Mouse (Mus musculus): Measurements from ENCODE around the gene Olfr868. TPM values are rescaled to one million over a fixed set of nuclear protein-coding genes. Genes with fewer than 3 reads are reported as not detected.

Gene Olfr868
- polyA plus RNA-seq (2014; fragmentation: Nextera tagmentation; extraction: Ambion mirVana), result not detected in 2 replicates

GRCm38 (mm10) chr9:20098326-20098725, at the start of gene Olfr868:
Gene Olfr868 (plus strand): TSS chr9:20098626.
- H3K27me3 ChIP-seq (replicated peaks; ENCODE audit: control insufficient read depth, insufficient read depth, low read length), result no peaks in the 10 kb centered on the region
- 36% methylated on average over 2 of the region's 2 CpGs for WGBS

GRCm38 (mm10) chr9:20057462-20057861, 41.0 kb upstream of the Olfr868 start, which contains the start of gene Olfr867:
Gene Olfr867 (minus strand): TSS chr9:20057562.
- ATAC-seq (no peak), DNase-seq (ENCODE audit: low spot score) (no peak)
- Histone ChIP-seq H3K4me2 (ENCODE audit: low read length) (no peak within 1 kb of the TSS), H3K27ac (ENCODE audit: low read depth, low read length) (no peak within 1 kb of the TSS), H3K4me1 (ENCODE audit: control insufficient read depth, insufficient read depth, low read length) (no peaks in the 10 kb centered on the region), H3K9ac (ENCODE audit: low read length) (no peak within 1 kb of the TSS), H3K36me3 (ENCODE audit: control insufficient read depth, insufficient read depth, low read length) (no peaks in the 10 kb centered on the region), H3K9me3 (replicated peaks; ENCODE audit: control insufficient read depth, low read length) (0 out of 2 replicates have a peak, but pooled peaks cover 4% of the 10 kb centered on the region), H3K27me3 (replicated peaks; ENCODE audit: control insufficient read depth, insufficient read depth, low read length) (no peaks in the 10 kb centered on the region), H3K4me3 (ENCODE audit: low read depth, low read length) (no peak within 1 kb of the TSS)
- WGBS, result 76% methylated on average over 1 of the region's 1 CpGs

More at GRCm38 (mm10) chr9:20098326-20098725, at the start of gene Olfr868:
- H3K4me1 ChIP-seq (ENCODE audit: control insufficient read depth, insufficient read depth, low read length), result no peaks in the 10 kb centered on the region
- 0 out of 2 replicates have a peak, but pooled peaks cover 3% of the 10 kb centered on the region for H3K9me3 ChIP-seq (replicated peaks; ENCODE audit: control insufficient read depth, low read length)
- no peak within 1 kb of the TSS for H3K9ac ChIP-seq (ENCODE audit: low read length)
- H3K36me3 ChIP-seq (ENCODE audit: control insufficient read depth, insufficient read depth, low read length), result no peaks in the 10 kb centered on the region
- H3K4me2 ChIP-seq (ENCODE audit: low read length), result no peak within 1 kb of the TSS
- DNase-seq (ENCODE audit: low spot score) (no peak), ATAC-seq (no peak)
- H3K27ac ChIP-seq (ENCODE audit: low read depth, low read length), result no peak within 1 kb of the TSS
- no peak within 1 kb of the TSS for H3K4me3 ChIP-seq (ENCODE audit: low read depth, low read length)

- H3K27ac ChIP-seq (ENCODE audit: low read depth, low read length), result no peak overlapping the region
- ATAC-seq, result no peak
- 68% methylated on average over 3 of the region's 3 CpGs for WGBS
Observed at GRCm38 (mm10) chr9:20070236-20070635, 28.2 kb upstream of the Olfr868 start.

GRCm38 (mm10) chr9:20071291-20071690, 27.1 kb upstream of the Olfr868 start:
- 96% methylated on average over 1 of the region's 1 CpGs for WGBS
- Histone ChIP-seq H3K4me2 (ENCODE audit: low read length) (no peak overlapping the region), H3K9me3 (replicated peaks; ENCODE audit: control insufficient read depth, low read length) (peaks cover 5% of the 10 kb centered on the region; the same call in 1 of the 2 replicates), H3K9ac (ENCODE audit: low read length) (no peak overlapping the region), H3K27ac (ENCODE audit: low read depth, low read length) (no peak overlapping the region), H3K36me3 (ENCODE audit: control insufficient read depth, insufficient read depth, low read length) (no peaks in the 10 kb centered on the region), H3K4me3 (ENCODE audit: low read depth, low read length) (no peak overlapping the region), H3K4me1 (ENCODE audit: control insufficient read depth, insufficient read depth, low read length) (no peaks in the 10 kb centered on the region), H3K27me3 (replicated peaks; ENCODE audit: control insufficient read depth, insufficient read depth, low read length) (no peaks in the 10 kb centered on the region)
- no peak for DNase-seq (ENCODE audit: low spot score)
- ATAC-seq, result no peak

More at GRCm38 (mm10) chr9:20070236-20070635, 28.2 kb upstream of the Olfr868 start:
- Histone ChIP-seq H3K27me3 (replicated peaks; ENCODE audit: control insufficient read depth, insufficient read depth, low read length) (no peaks in the 10 kb centered on the region), H3K36me3 (ENCODE audit: control insufficient read depth, insufficient read depth, low read length) (no peaks in the 10 kb centered on the region), H3K4me3 (ENCODE audit: low read depth, low read length) (no peak overlapping the region), H3K9ac (ENCODE audit: low read length) (no peak overlapping the region), H3K4me2 (ENCODE audit: low read length) (no peak overlapping the region), H3K4me1 (ENCODE audit: control insufficient read depth, insufficient read depth, low read length) (no peaks in the 10 kb centered on the region), H3K9me3 (replicated peaks; ENCODE audit: control insufficient read depth, low read length) (peaks cover 5% of the 10 kb centered on the region; the same call in 1 of the 2 replicates)
- no peak for DNase-seq (ENCODE audit: low spot score)

- no peaks in the 10 kb centered on the region for H3K36me3 ChIP-seq (ENCODE audit: control insufficient read depth, insufficient read depth, low read length)
Observed at GRCm38 (mm10) chr9:20073523-20074177, 24.8 kb upstream of the Olfr868 start.

GRCm38 (mm10) chr9:20128709-20129108, 30.3 kb downstream of the Olfr868 start, which contains the start of gene Olfr869:
Gene Olfr869 (plus strand): TSS chr9:20129009.
- Histone ChIP-seq H3K27ac (ENCODE audit: low read depth, low read length) (no peak within 1 kb of the TSS), H3K4me2 (ENCODE audit: low read length) (no peak within 1 kb of the TSS), H3K27me3 (replicated peaks; ENCODE audit: control insufficient read depth, insufficient read depth, low read length) (no peaks in the 10 kb centered on the region), H3K4me3 (ENCODE audit: low read depth, low read length) (no peak within 1 kb of the TSS), H3K9ac (ENCODE audit: low read length) (no peak within 1 kb of the TSS), H3K36me3 (ENCODE audit: control insufficient read depth, insufficient read depth, low read length) (no peaks in the 10 kb centered on the region), H3K9me3 (replicated peaks; ENCODE audit: control insufficient read depth, low read length) (no peaks in the 10 kb centered on the region), H3K4me1 (ENCODE audit: control insufficient read depth, insufficient read depth, low read length) (no peaks in the 10 kb centered on the region)
- no peak for ATAC-seq
- 80% methylated on average over 2 of the region's 2 CpGs for WGBS
- DNase-seq (ENCODE audit: low spot score), result no peak

More at GRCm38 (mm10) chr9:20073523-20074177, 24.8 kb upstream of the Olfr868 start:
- DNase-seq (ENCODE audit: low spot score) (no peak), ATAC-seq (no peak)
- Histone ChIP-seq H3K4me2 (ENCODE audit: low read length) (no peak overlapping the region), H3K9me3 (replicated peaks; ENCODE audit: control insufficient read depth, low read length) (peaks cover 7% of the 10 kb centered on the region; the same call in 1 of the 2 replicates), H3K4me3 (ENCODE audit: low read depth, low read length) (no peak overlapping the region), H3K9ac (ENCODE audit: low read length) (no peak overlapping the region), H3K4me1 (ENCODE audit: control insufficient read depth, insufficient read depth, low read length) (no peaks in the 10 kb centered on the region), H3K27ac (ENCODE audit: low read depth, low read length) (no peak overlapping the region), H3K27me3 (replicated peaks; ENCODE audit: control insufficient read depth, insufficient read depth, low read length) (no peaks in the 10 kb centered on the region)
- 78% methylated on average over 7 of the region's 7 CpGs for WGBS

GRCm38 (mm10) chr9:20149706-20150105, 51.3 kb downstream of the Olfr868 start:
- Histone ChIP-seq H3K4me2 (ENCODE audit: low read length) (no peak overlapping the region), H3K4me1 (ENCODE audit: control insufficient read depth, insufficient read depth, low read length) (no peaks in the 10 kb centered on the region), H3K4me3 (ENCODE audit: low read depth, low read length) (no peak overlapping the region), H3K27me3 (replicated peaks; ENCODE audit: control insufficient read depth, insufficient read depth, low read length) (no peaks in the 10 kb centered on the region), H3K9ac (ENCODE audit: low read length) (no peak overlapping the region), H3K36me3 (ENCODE audit: control insufficient read depth, insufficient read depth, low read length) (no peaks in the 10 kb centered on the region), H3K9me3 (replicated peaks; ENCODE audit: control insufficient read depth, low read length) (0 out of 2 replicates have a peak, but pooled peaks cover 9% of the 10 kb centered on the region), H3K27ac (ENCODE audit: low read depth, low read length) (no peak overlapping the region)
- DNase-seq (ENCODE audit: low spot score) (no peak), ATAC-seq (no peak)
- 85% methylated on average over 3 of the region's 3 CpGs for WGBS

All from forebrain, embryonic 14.5 days (tissue).